Comparison of ENCODE assay signal across 22 mouse cellular contexts in the genomic region with DNA sequence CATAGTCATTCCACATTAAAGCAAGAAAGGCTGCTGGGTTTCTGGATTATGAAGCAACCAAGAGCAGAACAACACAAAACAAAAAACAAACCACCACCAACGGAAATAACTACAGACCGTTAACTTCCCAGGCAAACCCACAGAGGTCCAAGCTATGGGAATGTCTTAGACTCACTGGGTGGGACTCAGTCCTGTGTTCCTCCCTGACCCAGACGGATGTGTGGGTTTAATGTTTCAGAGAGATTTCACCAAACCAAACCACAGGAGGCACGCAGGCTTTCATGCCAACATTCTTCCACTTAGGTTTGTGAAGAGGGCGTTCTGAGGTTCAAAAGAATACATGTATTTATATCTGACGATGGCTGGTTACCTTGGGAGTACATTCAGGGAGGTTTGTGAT. TPM values are rescaled to one million over a fixed set of nuclear protein-coding genes. Genes with fewer than 3 reads are reported as not detected.
DNase-seq lines count a peak whose midpoint lies in the region; ATAC-seq and TF ChIP-seq lines count a peak whose summit lies in the region.
"Had no signal": no experiment of that assay in that cellular context is flagged by ENCODE, and none has a peak within 500 bp of the region (broad histone marks: within the 10 kb centered on the region; RNA-seq: fewer than 3 reads in every experiment).

No protein-coding gene starts in this region.

- no peak overlapping the region for H3K4me3 ChIP-seq in lung, postnatal 0 days (ENCODE audit: low read depth, low read length)
- no peak overlapping the region for H3K4me3 ChIP-seq in embryonic fibroblast, embryonic 13.5 days (ENCODE audit: insufficient read depth, low read length)
- H3K4me3 ChIP-seq in myocyte: no peak overlapping the region
- H3K4me3 ChIP-seq: forebrain, embryonic 12.5 days; heart, embryonic 10.5 days; hindbrain, embryonic 10.5 days; intestine, embryonic 15.5 days; liver, embryonic 15.5 days; lung, embryonic 15.5 days; midbrain, embryonic 12.5 days had no signal

- no peak for TF ChIP-seq CTCF in lung, postnatal 0 days (IDR thresholded peaks at IDR 0.05)
- no peak for TF ChIP-seq CTCF in embryonic fibroblast, embryonic 13.5 days (IDR thresholded peaks at IDR 0.05; ENCODE audit: borderline replicate concordance, insufficient read depth, low read length)

- H3K4me1 ChIP-seq in lung, postnatal 0 days (ENCODE audit: insufficient read depth, low read depth, low read length): no peaks in the 10 kb centered on the region; the same call in 1 of the 2 replicates
- H3K4me1 ChIP-seq in embryonic fibroblast, embryonic 13.5 days (ENCODE audit: control insufficient read depth, insufficient read depth, low read length): peaks cover 16% of the 10 kb centered on the region

- no peak for TF ChIP-seq EP300 in lung, postnatal 0 days (IDR thresholded peaks at IDR 0.05)

- no peak for ATAC-seq in lung, postnatal 0 days
- ATAC-seq: hindbrain, embryonic 16.5 days; intestine, embryonic 15.5 days had no signal

- no peak overlapping the region for H3ac ChIP-seq in myocyte (ENCODE audit: control insufficient read depth, insufficient read length)

- TF ChIP-seq POLR2A in embryonic fibroblast, embryonic 13.5 days (IDR thresholded peaks at IDR 0.05; ENCODE audit: low read depth, low read length): no peak
- no peak for TF ChIP-seq POLR2A in myocyte (IDR thresholded peaks at IDR 0.05; ENCODE audit: insufficient read length, low read depth)

- H3K36me3 ChIP-seq in lung, postnatal 0 days (ENCODE audit: insufficient read depth, low read length): no peaks in the 10 kb centered on the region
- H3K36me3 ChIP-seq in myocyte (ENCODE audit: control insufficient read depth, insufficient read depth): no peaks in the 10 kb centered on the region
- H3K36me3 ChIP-seq: forebrain, embryonic 12.5 days; heart, embryonic 10.5 days; hindbrain, embryonic 10.5 days; intestine, embryonic 15.5 days; liver, embryonic 15.5 days; lung, embryonic 15.5 days; midbrain, embryonic 12.5 days had no signal

- no peak overlapping the region; the same call in 1 of the 2 replicates for H3K27ac ChIP-seq in lung, postnatal 0 days (ENCODE audit: low read length)
- H3K27ac ChIP-seq in embryonic fibroblast, embryonic 13.5 days (ENCODE audit: insufficient read depth, low read length): peak overlapping the region; percentile 91
- H3K27ac ChIP-seq: forebrain, embryonic 12.5 days; heart, embryonic 10.5 days; intestine, embryonic 15.5 days; liver, embryonic 15.5 days; lung, embryonic 15.5 days; midbrain, embryonic 12.5 days had no signal

- no peaks in the 10 kb centered on the region for H3K9me3 ChIP-seq in lung, postnatal 0 days (ENCODE audit: low read length)
- H3K9me3 ChIP-seq: forebrain, embryonic 12.5 days; heart, embryonic 10.5 days; hindbrain, embryonic 10.5 days; intestine, embryonic 15.5 days; liver, embryonic 15.5 days; lung, embryonic 15.5 days; midbrain, embryonic 12.5 days had no signal

- H3K79me2 ChIP-seq in myocyte (ENCODE audit: control insufficient read depth, insufficient read depth): no peaks in the 10 kb centered on the region

- no peak overlapping the region for H3K9ac ChIP-seq in lung, postnatal 0 days (replicated peaks; ENCODE audit: low read depth)
- H3K9ac ChIP-seq: forebrain, embryonic 12.5 days; intestine, embryonic 15.5 days; liver, embryonic 15.5 days; lung, embryonic 15.5 days; midbrain, embryonic 12.5 days had no signal

- 62% methylated on average over 6 of the region's 6 CpGs for WGBS in lung, postnatal 0 days

- peak; percentile 25 for DNase-seq in lung, postnatal 36 days
- no peak for DNase-seq in lung, postnatal 0 days (ENCODE audit: low spot score)
- peak; percentile 67 for DNase-seq in NIH3T3 (ENCODE audit: low read depth)
- no peak for DNase-seq in right cerebral cortex, postnatal 4 days
- no peak for DNase-seq in urinary bladder, postnatal 4 days (ENCODE audit: low spot score in 2 of 2)
- no peak for DNase-seq in ovary, postnatal 14 days (ENCODE audit: low spot score)
- DNase-seq: adrenal gland, postnatal 36 days; cerebellum, adult 9-11 months; kidney, postnatal 10 days; liver; right cerebral cortex, postnatal 25 days; thymus, postnatal 25 days had no signal

- H3K4me2 ChIP-seq in lung, postnatal 0 days (replicated peaks; ENCODE audit: low read depth, low read length): no peak overlapping the region
- H3K4me2 ChIP-seq in myocyte (ENCODE audit: low read depth): peak overlapping the region; percentile 69
- H3K4me2 ChIP-seq: forebrain, embryonic 12.5 days; intestine, embryonic 15.5 days; liver, embryonic 15.5 days; lung, embryonic 15.5 days; midbrain, embryonic 12.5 days had no signal

- H3K27me3 ChIP-seq in lung, postnatal 0 days (replicated peaks; ENCODE audit: insufficient read depth, low read length): no peaks in the 10 kb centered on the region
- no peaks in the 10 kb centered on the region for H3K27me3 ChIP-seq in myocyte (ENCODE audit: control insufficient read depth, insufficient read depth, insufficient read length)
- H3K27me3 ChIP-seq: forebrain, embryonic 12.5 days; intestine, embryonic 15.5 days; liver, embryonic 15.5 days; lung, embryonic 15.5 days had no signal

TF ChIP-seq in myocyte, 11 proteins besides CTCF, POLR2A, EP300 and RAD21:
- TF ChIP-seq MYOD1 (IDR thresholded peaks at IDR 0.05; ENCODE audit: control insufficient read depth in 1 of 3, insufficient read length in 2 of 3, low read depth in 2 of 3) (no peak), REST (IDR thresholded peaks at IDR 0.05; ENCODE audit: insufficient read depth, insufficient read length) (no peak), CEBPB (IDR thresholded peaks at IDR 0.05; ENCODE audit: insufficient read depth, poor library complexity, severe bottlenecking) (peak; percentile 77; the same call in 1 of the 2 replicates), POLR2AphosphoS2 (IDR thresholded peaks at IDR 0.05; ENCODE audit: insufficient read length, low read depth) (no peak), TCF12 (IDR thresholded peaks at IDR 0.05; ENCODE audit: insufficient read depth, poor library complexity, severe bottlenecking) (peak; percentile 43), MAX (IDR thresholded peaks at IDR 0.05; ENCODE audit: low read depth) (no peak), MYOG (IDR thresholded peaks at IDR 0.05; ENCODE audit: control insufficient read depth in 1 of 3, insufficient read depth in 1 of 3, insufficient read length in 2 of 3, low read depth in 2 of 3) (peak in 1 of 3 experiments; percentile 15), E2F4 (IDR thresholded peaks at IDR 0.05; ENCODE audit: insufficient read depth) (no peak), USF1 (IDR thresholded peaks at IDR 0.05; ENCODE audit: low read depth) (no peak), TCF3 (IDR thresholded peaks at IDR 0.05; ENCODE audit: insufficient read length, low read depth) (no peak)

RNA-seq across cellular contexts. Expression of a gene that starts 39.5 kb away (rescaled TPM):
- 34.9 and 37.5 TPM in 2 replicates for polyA plus RNA-seq in lung, postnatal 0 days (2015; fragmentation: Nextera tagmentation; extraction: Ambion mirVana)
- polyA plus RNA-seq in embryonic fibroblast, embryonic 13.5 days (2011; ENCODE audit: insufficient read length, low read depth, missing spikeins): 96.5 and 113 TPM in 2 replicates
- 23.4 TPM for polyA plus RNA-seq in myocyte (2012; fragmentation: generic; extraction: Trizol)

Comparison
In these comparisons a context has a peak if more than half of its experiments do, and no peak if none do; other contexts are left out.
1. DNase-seq: peak in lung, postnatal 36 days (single experiment) and NIH3T3 (single experiment); none in lung, postnatal 0 days (single experiment), right cerebral cortex, postnatal 4 days (single experiment), urinary bladder, postnatal 4 days (0 of 2) and ovary, postnatal 14 days (single experiment).